Mouse (Mus musculus) right cerebral cortex, postnatal 14 days (tissue): ENCODE data around the gene Clspn.
"Not testable (repeated sequence)": the region's sequence is repeated elsewhere in the genome, so short reads cannot be mapped to it uniquely, and the experiment has no call there.

ENCODE experiments used
- DNase-seq: peaks from one replicate; pipeline ENCODE4 v3.0.0; 2022

Gene Clspn

DNA sequence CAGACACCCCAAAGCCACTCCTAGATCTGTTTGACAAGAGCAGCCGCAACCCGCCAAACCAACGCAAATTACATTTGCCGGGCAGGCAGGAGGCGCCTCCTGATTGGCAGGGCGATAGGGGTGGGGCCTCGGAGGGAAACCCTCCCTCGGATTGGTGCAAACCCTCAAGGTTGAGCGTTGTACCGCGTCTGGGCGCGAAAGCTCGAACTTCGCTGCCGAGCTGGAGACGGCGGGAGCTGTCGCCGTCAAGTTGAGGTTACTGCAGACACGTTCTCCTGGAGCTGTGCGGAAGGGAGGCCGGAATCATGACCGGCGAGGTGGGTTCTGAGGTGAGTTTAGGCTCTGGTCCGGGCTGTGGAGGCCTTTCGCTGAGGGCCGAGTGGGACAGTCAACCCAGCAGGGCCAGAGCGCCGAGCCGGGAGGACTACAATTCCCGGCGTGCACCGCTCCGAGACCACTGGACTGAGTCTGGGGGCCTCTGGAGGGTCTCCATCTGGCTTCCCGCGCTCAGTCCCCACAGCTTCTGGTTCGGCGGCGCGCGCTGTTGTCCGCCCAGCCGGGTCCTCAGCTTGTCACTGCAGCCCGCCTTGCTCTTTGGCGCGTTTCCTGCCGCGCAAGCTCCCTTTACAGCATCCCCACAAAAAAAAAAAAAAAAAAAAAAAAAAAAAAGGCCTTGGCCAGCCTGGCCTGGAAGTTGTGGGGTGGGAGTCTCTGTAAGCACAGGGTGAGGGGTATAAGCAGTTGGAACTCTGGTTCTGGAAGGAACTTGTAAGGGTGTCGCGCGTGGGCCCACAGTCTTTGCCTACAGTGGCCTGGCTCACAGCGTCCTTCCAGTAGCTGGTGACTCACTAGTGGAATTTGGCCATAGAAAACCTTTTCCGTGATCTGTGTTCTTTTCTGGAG lies at the start of gene Clspn:
Gene Clspn (plus strand): TSS at position 127 of the 903 bp plus-strand sequence.
- peak; percentile 81 for DNase-seq

DNA sequence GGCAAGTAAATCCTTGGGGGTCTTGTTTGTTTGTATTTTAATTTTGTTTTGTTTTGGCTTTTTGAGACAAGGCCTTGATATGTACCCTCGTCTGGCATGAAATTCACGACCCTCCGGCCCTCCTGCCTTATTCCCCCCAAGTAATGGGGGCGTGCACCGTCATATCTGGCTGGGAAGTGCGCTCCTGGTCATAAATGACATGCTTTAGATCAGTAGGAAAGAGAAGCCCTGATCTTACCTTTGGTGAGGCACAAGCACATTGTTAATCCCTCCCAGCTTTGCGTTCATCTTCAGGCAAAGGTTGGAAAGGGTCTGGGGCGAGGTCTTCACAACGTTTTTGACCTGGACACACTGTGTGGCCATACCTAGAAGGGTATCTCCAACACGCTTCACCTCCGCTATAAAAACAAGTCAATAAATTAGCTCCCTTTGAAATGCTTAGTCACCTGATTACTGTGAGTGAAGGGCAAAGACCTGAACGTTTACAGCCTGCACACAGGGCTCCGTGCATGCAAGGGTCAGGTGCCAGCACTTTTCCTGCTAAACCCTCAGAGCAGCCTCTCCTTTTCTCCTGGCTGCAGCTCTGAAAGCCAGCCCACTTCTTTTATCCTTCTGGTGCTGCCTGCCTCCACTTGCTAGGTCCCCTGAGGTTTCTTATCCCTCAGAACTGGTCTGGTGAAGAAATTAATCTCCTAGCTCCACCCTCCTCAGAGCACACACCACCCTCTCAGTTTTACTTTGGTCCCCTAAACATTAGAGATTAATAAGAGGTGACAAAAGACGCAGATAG lies 48.4 kb upstream of the Clspn start:
- DNase-seq: no peak

DNA sequence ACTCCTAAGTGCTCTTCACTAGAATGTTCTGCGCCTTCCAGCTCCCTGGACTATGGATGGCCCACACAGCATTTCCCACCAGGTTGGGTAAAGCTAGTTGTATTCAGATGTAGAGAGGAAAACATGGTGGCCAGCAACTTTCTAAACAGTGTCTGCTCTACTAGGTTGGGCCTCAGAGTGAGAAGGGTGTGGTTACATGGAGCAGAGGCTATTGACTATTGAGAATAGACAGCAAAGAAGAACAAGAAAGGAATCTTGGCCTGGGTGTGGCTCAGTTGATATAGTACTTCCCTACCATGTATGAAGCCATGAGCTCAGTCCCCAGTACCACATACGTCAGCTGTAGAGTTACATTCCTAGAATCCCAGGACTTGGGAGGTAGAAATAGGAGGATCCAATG lies 47.7 kb upstream of the Clspn start:
- no peak for DNase-seq

DNA sequence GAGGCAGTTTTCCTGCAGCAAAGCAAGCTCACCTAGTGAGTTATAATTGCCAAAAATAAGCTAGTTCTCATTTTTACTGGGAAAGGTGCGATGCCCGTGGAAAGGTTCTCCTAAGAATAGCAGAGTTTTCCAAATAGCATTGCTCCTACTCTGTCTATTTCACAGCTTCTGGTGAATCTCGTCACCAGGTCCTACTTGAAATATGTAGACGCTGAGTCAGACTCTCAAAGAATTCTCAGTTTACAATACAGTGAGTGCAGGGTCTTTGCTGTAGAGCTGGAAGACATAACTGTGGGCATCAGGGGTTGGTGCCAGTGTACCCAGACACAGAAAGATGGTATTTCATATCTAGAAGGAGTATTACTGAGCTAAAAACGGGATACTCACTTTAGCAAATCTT lies 45.7 kb upstream of the Clspn start:
- no peak for DNase-seq

DNA sequence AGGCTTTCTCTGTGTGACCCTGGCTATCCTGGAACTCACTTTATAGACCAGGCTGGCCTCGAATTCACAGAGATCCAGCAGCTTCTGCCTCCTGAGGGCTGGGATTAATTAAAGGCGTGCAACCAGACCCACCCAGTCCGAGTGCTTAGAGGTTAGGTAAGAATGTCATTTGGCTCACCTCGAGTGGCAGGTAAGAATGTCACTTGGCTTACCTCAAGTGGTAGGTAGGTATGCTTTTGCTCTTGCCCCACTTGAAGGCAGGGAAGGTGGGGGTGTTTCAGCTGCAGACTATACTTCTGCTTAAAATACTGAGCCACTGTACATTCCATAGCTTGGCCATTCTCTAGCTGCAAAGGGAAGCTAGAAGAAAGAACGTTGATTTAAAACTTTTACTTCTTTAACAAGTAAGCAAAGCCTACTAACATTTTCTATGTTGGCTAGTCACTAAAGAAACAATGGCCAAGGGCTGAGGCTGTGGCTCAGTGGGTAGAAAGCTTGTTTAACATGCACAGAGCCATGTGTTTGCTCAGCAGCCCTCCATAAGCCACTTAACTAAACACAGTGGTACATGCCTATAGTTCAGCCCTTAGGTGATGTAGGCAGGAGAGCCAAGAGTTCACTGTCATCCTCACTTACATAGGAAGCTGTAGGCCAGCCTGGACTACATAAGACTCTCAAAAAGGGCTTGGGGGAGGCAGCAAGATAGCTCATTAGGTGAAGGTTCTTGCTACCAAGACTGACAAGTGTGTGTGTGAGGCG lies 44.2 kb upstream of the Clspn start:
- no peak for DNase-seq

DNA sequence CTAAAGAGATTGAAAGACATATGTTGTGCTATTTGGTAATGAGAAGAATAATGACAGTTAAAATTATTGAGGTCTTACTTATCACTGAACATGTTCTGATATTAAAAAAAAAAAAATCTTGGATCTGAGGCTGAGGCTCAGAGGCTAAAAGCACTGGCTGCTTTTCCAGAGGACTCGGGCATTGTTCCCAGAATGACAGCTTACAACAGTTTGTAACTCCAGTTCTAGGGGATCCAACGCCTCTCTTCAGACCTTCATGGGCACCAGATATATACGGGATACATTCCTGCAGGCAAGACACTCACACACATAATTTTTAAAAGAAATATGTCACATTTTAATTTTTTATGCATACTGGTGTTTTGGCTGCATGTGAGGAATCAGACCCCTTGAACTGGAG lies 30.6 kb upstream of the Clspn start:
- no peak for DNase-seq

DNA sequence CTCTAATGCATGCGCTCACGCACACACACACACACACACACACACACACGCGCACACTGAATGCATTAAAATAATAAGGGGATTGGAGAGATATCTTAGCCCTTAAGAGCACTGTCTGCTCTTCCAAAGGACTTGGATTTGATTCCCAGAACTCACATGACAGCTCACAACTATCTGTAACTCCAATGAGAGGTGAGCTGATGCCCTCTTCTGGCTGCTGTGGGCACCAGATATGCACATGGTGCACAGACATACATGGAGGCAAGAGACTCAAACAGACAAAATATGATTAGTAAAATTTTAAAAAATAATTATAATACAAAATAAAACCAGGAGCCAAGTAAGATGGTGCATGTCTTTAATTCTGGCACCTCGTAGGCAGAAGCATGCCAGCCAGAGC lies 29.9 kb upstream of the Clspn start:
- no peak for DNase-seq

DNA sequence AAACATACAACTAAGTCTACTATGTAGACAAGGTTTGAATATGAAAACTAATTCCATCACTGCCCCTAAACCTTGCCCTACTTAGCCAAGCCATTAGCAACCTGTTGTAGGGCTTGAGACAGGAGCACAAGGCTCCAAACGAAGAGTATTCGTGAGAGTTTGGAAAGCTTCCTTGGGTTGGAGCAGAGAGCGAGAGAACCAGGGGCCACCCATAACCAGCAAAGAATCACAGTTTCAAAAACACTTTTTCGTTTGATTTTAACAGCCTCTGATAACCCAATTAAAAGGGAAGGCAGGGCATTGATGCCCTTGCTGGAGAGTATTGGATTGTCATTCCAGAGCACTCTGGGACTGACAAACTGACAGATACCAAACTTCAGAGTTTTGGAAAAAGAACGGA lies 24.4 kb upstream of the Clspn start:
- no peak for DNase-seq

DNA sequence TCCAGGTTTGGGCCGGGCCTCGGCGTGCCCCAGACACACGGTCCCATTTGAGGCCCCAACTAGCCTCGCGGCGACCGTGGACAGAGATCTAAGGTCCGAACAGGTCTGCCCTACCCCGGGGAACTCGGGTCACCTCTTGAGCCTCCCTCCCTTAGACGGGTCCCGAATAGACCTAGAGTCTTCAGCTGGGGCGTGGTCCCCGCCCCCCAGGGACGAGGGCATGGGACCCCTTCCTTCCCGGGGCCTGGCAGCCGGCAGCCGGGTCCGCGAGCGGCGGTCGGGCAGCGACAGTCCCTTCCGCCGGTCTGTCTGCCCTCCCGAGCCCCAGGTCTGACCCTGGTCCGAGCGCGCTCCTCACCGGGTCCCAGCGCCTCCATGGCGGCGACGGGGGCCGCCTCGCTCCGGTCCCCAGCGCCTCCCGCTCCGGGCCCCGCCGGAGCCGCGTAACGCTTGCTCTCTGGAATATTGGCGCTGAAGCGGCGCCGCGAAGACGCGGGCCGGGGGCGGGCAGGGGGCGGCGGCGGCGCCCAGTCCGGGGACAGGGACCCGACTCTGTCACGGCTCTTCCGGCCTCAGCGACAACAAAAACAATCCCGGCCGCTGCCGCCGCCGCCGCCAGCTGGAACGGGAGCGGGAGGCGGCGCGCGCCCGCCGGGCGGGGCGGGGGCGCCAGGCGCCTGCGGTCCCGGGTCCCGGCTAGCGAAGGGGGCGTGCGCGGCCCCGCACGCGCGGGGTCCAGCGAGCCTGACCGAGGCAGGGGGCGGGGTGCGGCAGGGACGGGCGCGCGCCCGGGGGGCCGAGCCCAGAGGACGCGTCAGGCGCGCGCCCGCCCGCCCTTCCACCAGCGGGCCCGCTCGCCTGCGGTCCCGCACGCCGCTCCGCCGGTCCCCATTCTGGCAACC lies 23.7 kb upstream of the Clspn start, which contains the start of gene Ago4:
Gene Ago4 (minus strand): TSS at position 646 of the 902 bp plus-strand sequence.
- peak; percentile 65 for DNase-seq

DNA sequence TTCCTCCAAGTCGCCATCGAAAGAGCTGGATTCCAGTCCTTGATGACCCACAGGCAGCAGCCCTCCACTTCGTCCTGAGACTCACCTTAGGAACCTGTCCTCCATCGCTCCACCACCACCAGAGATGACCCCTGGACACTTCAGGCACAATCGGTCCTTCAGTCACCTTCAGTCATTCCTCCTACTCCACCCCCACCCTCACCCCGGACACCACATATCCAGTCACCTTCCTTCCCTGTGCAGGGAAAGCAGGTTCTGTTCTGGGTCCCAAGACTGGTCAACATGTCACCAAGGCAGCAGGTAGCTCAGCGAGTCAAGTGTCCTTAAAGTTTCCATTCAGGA lies 23.0 kb upstream of the Clspn start:
- DNase-seq: no peak

DNA sequence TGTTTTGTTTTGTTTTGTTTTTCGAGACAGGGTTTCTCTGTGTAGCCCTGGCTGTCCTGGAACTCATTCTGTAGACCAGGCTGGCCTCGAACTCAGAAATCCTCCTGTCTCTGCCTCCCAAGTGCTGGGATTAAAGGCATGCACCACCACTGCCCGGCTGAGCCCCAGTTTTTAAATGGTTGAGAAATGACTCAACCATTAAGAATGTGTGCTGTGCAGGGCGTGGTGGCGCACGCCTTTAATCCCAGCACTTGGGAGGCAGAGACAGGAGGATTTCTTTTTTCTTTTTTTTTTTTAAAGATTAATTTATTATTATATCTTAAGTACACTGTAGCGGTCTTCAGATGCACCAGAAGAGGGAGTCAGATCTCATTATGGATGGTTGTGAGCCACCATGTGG lies 21.1 kb upstream of the Clspn start:
- not testable (repeated sequence) for DNase-seq

DNA sequence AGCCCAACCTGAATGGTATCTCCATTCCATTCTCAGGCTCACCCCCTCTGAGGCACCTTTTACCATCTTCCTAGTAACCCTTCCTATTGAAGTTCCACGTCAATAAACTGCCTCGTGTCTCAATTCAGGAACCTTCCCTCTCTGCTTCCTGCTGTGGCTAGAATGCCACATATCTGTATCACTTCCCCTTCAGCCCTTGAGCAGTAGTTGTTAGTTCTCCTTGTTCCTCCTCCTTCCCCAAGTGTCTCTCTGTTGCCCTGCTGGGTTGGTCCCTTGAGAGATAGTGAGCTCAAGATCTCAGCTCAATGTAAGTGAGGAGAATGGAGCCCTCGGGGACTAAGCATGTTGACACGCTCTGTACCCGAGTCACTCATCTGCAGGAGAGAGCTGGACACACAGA lies 19.9 kb upstream of the Clspn start:
- DNase-seq: no peak

DNA sequence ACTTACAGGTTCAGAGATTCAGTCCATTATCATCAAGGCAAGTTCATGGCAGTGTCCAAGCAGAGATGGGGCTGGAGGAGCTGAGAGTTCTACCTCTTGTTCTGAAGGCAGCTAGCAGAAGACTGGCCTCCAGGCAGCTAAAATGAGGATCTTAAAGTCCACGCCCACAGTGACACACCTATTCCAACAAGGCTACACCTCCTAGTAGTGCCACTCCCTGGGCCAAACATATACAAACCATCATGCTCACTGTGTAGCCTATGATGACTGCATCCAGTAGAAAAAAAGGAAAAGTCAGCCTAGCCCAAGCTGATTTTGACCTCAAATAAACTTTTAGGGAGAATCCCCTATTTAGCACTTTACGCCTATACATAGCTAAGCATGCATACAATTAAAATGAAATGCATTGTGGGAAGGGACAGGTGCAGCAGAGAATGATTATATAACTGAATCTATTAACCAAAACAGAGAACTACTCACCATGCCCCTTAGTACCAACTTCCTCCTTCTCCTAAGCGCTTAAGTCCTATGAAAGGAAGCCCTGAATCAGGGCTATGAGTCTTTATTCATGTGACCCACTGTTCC lies 16.2 kb upstream of the Clspn start:
- DNase-seq: no peak

DNA sequence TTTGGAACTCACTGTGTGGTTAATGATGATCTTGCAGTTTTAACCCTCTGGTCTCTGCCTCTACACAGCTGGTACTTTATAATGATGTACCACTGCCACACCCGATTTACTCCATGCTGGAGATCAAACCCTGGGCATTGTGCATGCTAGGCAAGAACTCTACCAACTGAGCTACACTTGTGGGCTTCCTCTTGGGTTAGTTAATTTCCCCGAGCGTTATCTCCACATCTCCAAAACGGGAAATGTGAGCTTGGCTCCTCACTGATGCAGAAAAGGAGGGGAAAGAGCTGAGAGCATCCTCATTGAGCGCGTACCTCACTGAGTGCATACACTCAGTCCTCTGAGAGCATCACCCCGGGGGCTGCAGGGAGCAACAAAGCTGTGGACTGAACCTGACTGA lies 13.9 kb upstream of the Clspn start:
- no peak for DNase-seq

DNA sequence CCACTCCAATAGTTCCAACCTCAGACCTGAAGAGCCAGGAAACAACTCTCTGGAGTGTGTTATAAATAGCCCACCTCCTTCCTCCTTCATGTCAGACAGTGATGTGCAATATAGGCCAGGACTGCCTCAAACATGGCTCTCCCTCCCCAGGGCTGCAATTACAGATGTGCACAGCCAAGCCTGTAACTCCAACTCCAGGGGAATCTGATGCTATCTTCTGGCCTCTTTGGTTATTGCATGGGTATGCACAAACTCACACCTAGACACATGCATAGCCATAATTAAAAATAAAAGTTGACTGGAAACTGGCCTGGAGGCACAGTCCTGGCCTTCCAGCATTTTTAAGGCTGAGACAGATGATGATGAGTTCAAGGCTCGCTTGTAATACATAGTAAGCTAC lies 11.7 kb upstream of the Clspn start:
- no peak for DNase-seq

DNA sequence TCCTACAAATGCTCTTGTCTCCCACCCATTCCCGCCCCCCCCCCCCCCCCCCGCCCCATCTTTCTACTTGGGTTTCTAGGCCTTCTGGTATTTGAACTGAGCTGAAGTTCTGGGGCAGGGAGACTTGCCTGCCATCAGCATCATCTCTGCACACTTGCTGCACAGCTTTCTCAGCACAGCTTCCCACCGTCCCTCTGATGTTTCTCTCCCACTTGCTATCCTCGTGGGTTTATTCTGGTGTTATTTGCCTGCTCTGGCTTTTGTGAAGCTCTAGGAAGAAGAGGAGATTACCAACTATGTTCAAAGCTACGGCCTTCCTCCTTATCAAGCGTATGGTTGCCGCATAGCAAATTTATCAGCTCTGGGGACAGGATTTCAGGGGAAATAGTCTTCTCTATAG lies 11.0 kb upstream of the Clspn start:
- DNase-seq: no peak

DNA sequence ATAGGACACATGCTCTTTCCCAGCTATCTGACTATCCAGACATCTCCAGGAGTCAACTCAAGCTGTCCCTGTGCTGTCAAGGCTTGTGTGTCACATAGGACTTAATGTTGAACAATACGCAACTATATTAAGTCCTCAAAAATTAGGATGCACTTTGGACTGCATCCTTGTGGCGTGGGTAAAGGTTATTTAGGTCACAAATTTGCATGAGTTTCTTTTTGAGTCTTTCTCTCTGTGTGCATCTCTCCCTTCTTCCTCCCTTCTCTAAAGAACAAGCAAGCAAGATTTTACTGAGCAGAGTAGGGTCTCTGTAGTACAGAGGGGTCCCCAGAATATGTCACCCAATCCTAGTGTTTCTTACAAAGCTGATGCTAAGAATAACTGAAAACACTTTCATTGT lies 10.6 kb upstream of the Clspn start:
- DNase-seq: no peak

DNA sequence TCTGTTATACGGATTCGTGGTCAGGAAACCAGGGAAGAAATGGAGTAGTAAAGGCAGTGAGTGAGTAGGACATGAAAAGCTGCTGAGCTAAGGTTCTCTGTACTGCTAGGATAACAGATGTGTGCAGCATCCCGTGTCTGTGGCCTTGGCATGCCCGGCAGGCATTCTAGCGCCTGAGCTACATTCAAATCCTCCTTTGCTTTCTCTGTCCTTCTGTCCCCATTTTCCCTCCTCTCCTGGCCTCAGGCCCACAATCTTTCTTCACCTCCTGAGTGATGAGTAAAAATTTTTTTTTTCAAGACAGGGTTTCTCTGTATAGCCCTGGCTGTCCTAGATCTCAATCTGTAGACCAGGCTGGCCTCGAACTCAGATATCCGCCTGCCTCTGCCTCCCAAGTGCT lies 4.6 kb upstream of the Clspn start:
- no peak for DNase-seq

DNA sequence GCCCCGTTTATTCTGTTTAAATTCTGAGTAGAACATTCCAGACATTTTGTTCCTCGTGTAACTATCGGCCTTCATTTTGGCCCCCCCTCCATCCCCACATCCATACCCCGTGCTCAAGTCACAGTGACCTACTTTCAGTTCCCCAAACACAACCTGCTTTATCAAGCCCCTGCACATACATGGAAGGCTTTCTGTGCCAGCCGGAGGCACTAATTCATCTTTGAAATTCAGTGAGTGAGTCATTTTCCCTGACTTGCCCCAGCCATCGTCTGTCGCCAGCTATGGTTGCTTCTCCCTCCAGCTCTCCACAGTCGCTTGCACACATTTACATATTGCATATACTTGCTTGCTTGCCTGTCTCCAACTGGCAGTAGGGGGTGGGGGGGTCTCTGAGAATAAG lies 3.6 kb upstream of the Clspn start:
- peak; percentile 35 for DNase-seq

DNA sequence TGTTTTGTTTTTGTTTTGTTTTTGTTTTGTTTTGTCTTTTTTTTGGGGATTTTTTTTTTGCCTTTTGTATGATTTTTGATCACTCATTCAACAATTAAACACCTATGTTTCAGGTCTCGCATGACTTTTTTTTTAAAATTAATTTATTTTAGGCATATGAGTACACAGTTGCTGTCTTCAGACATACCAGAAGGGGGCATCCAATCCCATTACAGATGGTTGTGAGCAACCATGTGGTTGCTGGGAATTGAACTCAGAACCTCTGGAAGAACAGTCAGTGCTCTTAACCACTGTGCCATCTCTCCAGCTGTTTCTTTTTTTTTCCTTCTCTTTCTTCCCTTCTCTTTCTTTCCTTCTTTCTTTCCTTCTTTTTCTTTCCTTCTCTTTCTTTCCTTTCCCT lies 3.0 kb upstream of the Clspn start:
- no peak for DNase-seq

DNA sequence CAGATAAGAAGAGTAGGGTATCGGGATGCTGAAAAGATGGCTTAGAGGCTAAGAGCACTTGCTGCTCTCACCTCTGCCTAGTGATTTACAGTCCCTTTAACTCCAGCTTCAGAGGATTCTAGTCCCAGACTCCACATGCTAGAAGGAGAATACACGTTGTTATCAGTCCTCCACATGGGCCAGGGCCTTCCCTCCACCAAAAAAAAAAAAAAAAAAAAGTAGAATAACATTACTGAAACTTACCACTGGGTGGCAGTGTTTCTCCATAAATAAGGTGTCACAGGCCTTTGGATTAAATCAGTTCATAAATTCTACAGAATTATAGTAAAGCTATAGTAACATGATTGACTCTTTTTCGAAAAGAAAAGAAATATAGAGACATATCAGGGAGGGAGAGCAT lies 2.3 kb upstream of the Clspn start:
- DNase-seq: no peak

DNA sequence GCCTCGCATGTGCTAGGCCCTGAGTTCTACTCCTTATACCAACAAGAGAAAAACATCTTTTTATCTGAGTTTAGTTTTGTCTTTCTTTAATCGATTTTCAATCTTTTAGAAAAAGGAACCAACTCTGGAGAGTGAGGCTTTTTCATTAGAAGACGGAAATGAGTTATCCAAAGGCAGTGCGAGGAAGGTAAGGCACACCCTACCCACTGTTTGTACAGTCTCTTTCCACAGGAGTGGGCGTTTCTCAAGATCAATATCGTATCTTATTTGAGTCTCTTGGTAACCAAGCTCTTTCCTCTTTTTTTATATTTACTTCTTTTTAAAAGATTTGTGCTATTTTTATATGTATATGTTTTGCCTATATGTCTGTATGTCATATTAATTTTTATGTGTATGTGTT lies 7.1 kb downstream of the Clspn start:
- DNase-seq: no peak
